Comparison of ENCODE assay signal across 19 mouse cellular contexts in the genomic region with DNA sequence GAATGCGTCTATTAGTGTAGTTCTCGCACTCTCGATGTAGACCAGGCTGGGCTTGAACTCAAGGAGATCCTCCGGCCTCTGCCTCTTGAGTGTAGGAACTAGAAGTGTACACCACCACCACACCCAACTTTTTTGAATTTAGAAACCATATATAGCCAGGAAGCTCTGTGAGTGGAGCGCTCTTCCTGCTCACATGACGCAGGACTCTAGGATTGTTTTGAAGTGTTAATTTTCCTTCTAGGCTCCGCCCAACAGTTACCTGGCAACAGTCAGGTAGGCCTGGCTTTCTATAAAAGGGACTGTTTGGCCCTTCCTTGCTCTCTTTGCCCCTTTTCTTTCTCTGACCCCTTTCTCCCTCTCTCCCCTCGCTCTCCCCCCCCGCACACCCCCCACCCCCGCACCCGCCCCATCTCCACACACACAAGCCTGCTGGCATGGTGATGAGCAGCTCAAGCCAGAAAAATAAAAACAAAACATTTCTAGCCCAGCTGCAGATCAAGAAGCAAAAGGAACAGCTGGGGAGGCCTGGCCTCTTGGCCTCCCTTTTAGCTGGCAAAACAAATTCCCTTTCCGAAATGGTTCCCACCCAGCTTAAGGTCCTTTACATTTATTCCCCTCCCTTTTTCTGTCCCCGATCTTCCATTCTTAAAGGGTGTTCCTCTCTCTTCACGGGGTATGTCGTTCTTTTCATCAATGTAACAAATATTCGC. TPM values are rescaled to one million over a fixed set of nuclear protein-coding genes. Genes with fewer than 3 reads are reported as not detected.
DNase-seq lines count a peak whose midpoint lies in the region; ATAC-seq and TF ChIP-seq lines count a peak whose summit lies in the region.
"Had no signal": no experiment of that assay in that cellular context is flagged by ENCODE, and none has a peak within 500 bp of the region (broad histone marks: within the 10 kb centered on the region; RNA-seq: fewer than 3 reads in every experiment).

No protein-coding gene starts in this region.

- no peak for TF ChIP-seq CTCF in ES-Bruce4 (IDR thresholded peaks at IDR 0.05; ENCODE audit: low read depth, low read length)

- H3K36me3 ChIP-seq in heart, embryonic 11.5 days (ENCODE audit: control insufficient read depth, insufficient read depth, low read length) = no peaks in the 10 kb centered on the region
- peaks cover 4% of the 10 kb centered on the region; the same call in 1 of the 2 replicates for H3K36me3 ChIP-seq in ES-Bruce4 (ENCODE audit: control insufficient read depth, insufficient read depth, low read length, poor library complexity, severe bottlenecking)
- H3K36me3 ChIP-seq: hindbrain, embryonic 10.5 days; limb, embryonic 12.5 days; neural tube, embryonic 12.5 days had no signal

- no peak overlapping the region for H3K9ac ChIP-seq in heart, embryonic 11.5 days (ENCODE audit: low read depth, low read length)
- H3K9ac ChIP-seq in ES-Bruce4 (ENCODE audit: low read depth, poor library complexity, severe bottlenecking) = peak overlapping the region; percentile 88
- H3K9ac ChIP-seq: forebrain, postnatal 0 days; limb, embryonic 12.5 days; liver, embryonic 14.5 days; neural tube, embryonic 12.5 days had no signal

- H3K4me2 ChIP-seq in heart, embryonic 11.5 days = no peak overlapping the region
- H3K4me2 ChIP-seq: limb, embryonic 12.5 days; neural tube, embryonic 12.5 days had no signal

- H3K27ac ChIP-seq in heart, embryonic 11.5 days (ENCODE audit: low read depth, low read length) = no peak overlapping the region
- H3K27ac ChIP-seq in ES-Bruce4 (ENCODE audit: insufficient read depth, low read length) = peak overlapping the region; percentile 96
- H3K27ac ChIP-seq: hindbrain, embryonic 10.5 days; limb, embryonic 12.5 days; liver, embryonic 14.5 days; neural tube, embryonic 12.5 days had no signal

- no peaks in the 10 kb centered on the region for H3K27me3 ChIP-seq in heart, embryonic 11.5 days (ENCODE audit: control insufficient read depth, insufficient read depth, low read length)
- no peaks in the 10 kb centered on the region for H3K27me3 ChIP-seq in ES-Bruce4 (ENCODE audit: control insufficient read depth, insufficient read depth, low read length, poor library complexity, severe bottlenecking)
- H3K27me3 ChIP-seq: limb, embryonic 12.5 days; neural tube, embryonic 12.5 days had no signal

- no peaks in the 10 kb centered on the region for H3K4me1 ChIP-seq in heart, embryonic 11.5 days (ENCODE audit: control insufficient read depth, insufficient read depth, low read length)
- H3K4me1 ChIP-seq in ES-Bruce4 (ENCODE audit: control insufficient read depth, insufficient read depth, low read length) = peaks cover 2% of the 10 kb centered on the region
- H3K4me1 ChIP-seq: limb, embryonic 12.5 days had no signal

- H3K9me3 ChIP-seq in heart, embryonic 11.5 days (replicated peaks; ENCODE audit: control insufficient read depth, low read length) = no peaks in the 10 kb centered on the region
- H3K9me3 ChIP-seq in ES-Bruce4 (replicated peaks; ENCODE audit: control insufficient read depth, insufficient read depth, low read length, poor library complexity, severe bottlenecking) = no peaks in the 10 kb centered on the region
- H3K9me3 ChIP-seq: hindbrain, embryonic 10.5 days; limb, embryonic 12.5 days; neural tube, embryonic 12.5 days had no signal

- no peak overlapping the region for H3K4me3 ChIP-seq in heart, embryonic 11.5 days (ENCODE audit: low read depth, low read length)
- H3K4me3 ChIP-seq in ES-Bruce4 (ENCODE audit: low read depth, low read length) = peak overlapping the region; percentile 67
- H3K4me3 ChIP-seq: erythroblast, embryonic 14.5 days; hindbrain, embryonic 10.5 days; limb, embryonic 12.5 days; neural tube, embryonic 12.5 days had no signal

- WGBS in heart, embryonic 11.5 days (ENCODE audit: insufficient replicate concordance) = 84% methylated on average over 16 of the region's 16 CpGs

- TF ChIP-seq EP300 in ES-Bruce4 (IDR thresholded peaks at IDR 0.05; ENCODE audit: insufficient read depth, low read depth, low read length) = 0 out of 2 replicates have a peak, but pooled peaks have one; percentile 8

- DNase-seq in heart, adult 8-10 months (ENCODE audit: low spot score) = peak; percentile 36
- DNase-seq in ZHBTc4 (ENCODE audit: low read depth, low spot score) = peak; percentile 93
- peak; percentile 25 for DNase-seq in lung, postnatal 14 days
- no peak for DNase-seq in layer of hippocampus, adult 8-10 months (ENCODE audit: low spot score in 2 of 2)
- no peak for DNase-seq in adrenal gland, postnatal 4 days (ENCODE audit: low spot score in 2 of 2)
- no peak for DNase-seq in layer of hippocampus, postnatal 10 days (ENCODE audit: low spot score in 2 of 2)
- DNase-seq: cerebellum, postnatal 25 days; forebrain, postnatal 0 days; kidney, postnatal 36 days; layer of hippocampus, postnatal 36 days; right cerebral cortex, postnatal 25 days; thymus, adult 2 months had no signal

- TF ChIP-seq POLR2A in ES-Bruce4 (IDR thresholded peaks at IDR 0.05; ENCODE audit: insufficient read depth, low read length) = peak; percentile 46

- no peak for ATAC-seq in heart, embryonic 11.5 days (replicated peaks; ENCODE audit: insufficient number of reproducible peaks, low FRiP score, low TSS enrichment)
- ATAC-seq: forebrain, postnatal 0 days had no signal

RNA-seq across cellular contexts. Expression of gene Akap12, which starts 22.4 kb away (rescaled TPM):
- total RNA-seq in heart, adult 8-10 months (2022) = 10 to 100 TPM; 18.1 to 24.4 (median 23.3) TPM
- 33.9 and 43.8 TPM in 2 replicates for polyA plus RNA-seq in heart, embryonic 11.5 days (2014; fragmentation: Nextera tagmentation; extraction: Ambion mirVana)
- polyA plus RNA-seq in ES-Bruce4 (2011; ENCODE audit: insufficient read depth, insufficient read length, low read depth, missing spikeins) = 381 and 387 TPM in 2 replicates
- total RNA-seq in layer of hippocampus, adult 8-10 months (2022) = 10 to 100 TPM; 13.7 to 17.5 (median 14.1) TPM
- 10 to 100 TPM; 58.7 to 74.8 TPM for total RNA-seq in adrenal gland, postnatal 4 days (2021)
- total RNA-seq in layer of hippocampus, postnatal 10 days (2021) = 10 to 100 TPM; 32.3 to 33.1 TPM

Comparison
In these comparisons a context has a peak if more than half of its experiments do, and no peak if none do; other contexts are left out.
1. DNase-seq: peak in heart, adult 8-10 months (single experiment), ZHBTc4 (single experiment) and lung, postnatal 14 days (single experiment); none in layer of hippocampus, adult 8-10 months (0 of 2), adrenal gland, postnatal 4 days (0 of 2) and layer of hippocampus, postnatal 10 days (0 of 2).